9 mouse cellular contexts compared by ENCODE assay signal in the genomic region with DNA sequence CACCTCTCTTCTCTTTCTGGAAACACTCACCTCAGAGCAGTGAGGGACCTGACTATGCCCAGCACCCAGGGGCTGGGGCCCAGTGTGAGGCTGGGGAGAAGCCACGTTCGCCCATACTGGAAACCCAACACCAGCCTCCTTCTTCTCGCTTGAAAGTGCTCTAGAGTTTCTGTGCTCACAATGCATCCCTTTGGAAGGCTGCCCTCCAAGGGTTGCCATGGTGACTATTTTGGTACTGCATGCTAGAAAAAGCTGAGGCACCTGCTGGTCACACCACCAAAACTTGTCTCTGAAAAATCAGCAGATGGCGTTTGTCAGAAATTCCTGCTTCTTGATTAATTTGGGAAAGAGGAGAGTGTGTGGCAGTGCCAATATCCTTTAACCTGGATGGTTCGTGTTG.
DNase-seq lines count a peak whose midpoint lies in the region; ATAC-seq lines count a peak whose summit lies in the region.
"Had no signal": no experiment of that assay in that cellular context is flagged by ENCODE, and none has a peak within 500 bp of the region (broad histone marks: within the 10 kb centered on the region; RNA-seq: fewer than 3 reads in every experiment).

No protein-coding gene starts in this region.

- H3K9ac ChIP-seq in hindbrain, embryonic 11.5 days (ENCODE audit: low read depth, low read length): no peak overlapping the region
- no peak overlapping the region for H3K9ac ChIP-seq in hindbrain, embryonic 12.5 days
- H3K9ac ChIP-seq in midbrain, embryonic 15.5 days: no peak overlapping the region

- H3K9me3 ChIP-seq in hindbrain, embryonic 11.5 days (ENCODE audit: control insufficient read depth, low read length): no peaks in the 10 kb centered on the region
- H3K9me3 ChIP-seq in hindbrain, embryonic 12.5 days (replicated peaks): no peaks in the 10 kb centered on the region
- H3K9me3 ChIP-seq in midbrain, embryonic 15.5 days: no peaks in the 10 kb centered on the region

- no peak overlapping the region for H3K4me3 ChIP-seq in hindbrain, embryonic 11.5 days (ENCODE audit: low read depth, low read length)
- no peak overlapping the region for H3K4me3 ChIP-seq in hindbrain, embryonic 12.5 days
- no peak overlapping the region for H3K4me3 ChIP-seq in midbrain, embryonic 15.5 days

- peak; percentile 16 for DNase-seq in hindbrain, embryonic 11.5 days (ENCODE audit: low spot score)
- DNase-seq in cerebellum, adult 9-11 months: peak; percentile 89
- peak; percentile 93 for DNase-seq in layer of hippocampus, adult 11-12 months (ENCODE audit: low spot score)
- no peak for DNase-seq in adrenal gland, adult 18-20 months (ENCODE audit: low spot score in 2 of 2)
- no peak for DNase-seq in gastrocnemius, postnatal 4 days (ENCODE audit: low spot score in 2 of 2)
- DNase-seq in urinary bladder, postnatal 14 days (ENCODE audit: low spot score): no peak

- H3K27me3 ChIP-seq in hindbrain, embryonic 11.5 days (ENCODE audit: control insufficient read depth, insufficient read depth, low read length): no peaks in the 10 kb centered on the region
- no peaks in the 10 kb centered on the region for H3K27me3 ChIP-seq in hindbrain, embryonic 12.5 days
- no peaks in the 10 kb centered on the region for H3K27me3 ChIP-seq in midbrain, embryonic 15.5 days (replicated peaks)

- H3K36me3 ChIP-seq in hindbrain, embryonic 11.5 days (ENCODE audit: control insufficient read depth, insufficient read depth, low read length): no peaks in the 10 kb centered on the region
- H3K36me3 ChIP-seq in hindbrain, embryonic 12.5 days: no peaks in the 10 kb centered on the region
- H3K36me3 ChIP-seq in midbrain, embryonic 15.5 days (replicated peaks): no peaks in the 10 kb centered on the region

- H3K4me2 ChIP-seq in hindbrain, embryonic 11.5 days (replicated peaks; ENCODE audit: low read depth, low read length): no peak overlapping the region
- no peak overlapping the region for H3K4me2 ChIP-seq in hindbrain, embryonic 12.5 days (replicated peaks)
- H3K4me2 ChIP-seq in midbrain, embryonic 15.5 days: no peak overlapping the region

- ATAC-seq in hindbrain, embryonic 11.5 days (ENCODE audit: low FRiP score): no peak
- no peak; the same call in 1 of the 2 replicates for ATAC-seq in hindbrain, embryonic 12.5 days (ENCODE audit: low FRiP score)
- peak; percentile 82 for ATAC-seq in midbrain, embryonic 15.5 days (replicated peaks)
- ATAC-seq: activated CD4-positive, CD25-positive, alpha-beta regulatory T cell, adult 4 months had no signal

- WGBS in hindbrain, embryonic 11.5 days: 58% methylated on average over 5 of the region's 5 CpGs
- WGBS in hindbrain, embryonic 12.5 days: 35% methylated on average over 5 of the region's 5 CpGs
- WGBS in midbrain, embryonic 15.5 days: 25% methylated on average over 5 of the region's 5 CpGs

- H3K27ac ChIP-seq in hindbrain, embryonic 11.5 days (ENCODE audit: low read depth, low read length): no peak overlapping the region
- no peak overlapping the region for H3K27ac ChIP-seq in hindbrain, embryonic 12.5 days
- H3K27ac ChIP-seq in midbrain, embryonic 15.5 days: no peak overlapping the region

- H3K4me1 ChIP-seq in hindbrain, embryonic 11.5 days (replicated peaks; ENCODE audit: control insufficient read depth, insufficient read depth, low read length): no peaks in the 10 kb centered on the region
- peaks cover 10% of the 10 kb centered on the region for H3K4me1 ChIP-seq in hindbrain, embryonic 12.5 days
- peaks cover 6% of the 10 kb centered on the region; the same call in 1 of the 2 replicates for H3K4me1 ChIP-seq in midbrain, embryonic 15.5 days

Comparison
In these comparisons a context has a peak if more than half of its experiments do, and no peak if none do; other contexts are left out.
1. DNase-seq: peak in hindbrain, embryonic 11.5 days (single experiment), cerebellum, adult 9-11 months (single experiment) and layer of hippocampus, adult 11-12 months (single experiment); none in adrenal gland, adult 18-20 months (0 of 2), gastrocnemius, postnatal 4 days (0 of 2) and urinary bladder, postnatal 14 days (single experiment).